Mouse (Mus musculus) lung, adult 18-20 months (tissue): ENCODE results near the gene Mymx.

Source experiments
- DNase-seq, 2 experiments: peaks; one replicate each; pipeline ENCODE4 v3.0.0; 2022; ENCODE audit warnings: mixed read lengths in 2 of 2

The Mymx gene

DNA sequence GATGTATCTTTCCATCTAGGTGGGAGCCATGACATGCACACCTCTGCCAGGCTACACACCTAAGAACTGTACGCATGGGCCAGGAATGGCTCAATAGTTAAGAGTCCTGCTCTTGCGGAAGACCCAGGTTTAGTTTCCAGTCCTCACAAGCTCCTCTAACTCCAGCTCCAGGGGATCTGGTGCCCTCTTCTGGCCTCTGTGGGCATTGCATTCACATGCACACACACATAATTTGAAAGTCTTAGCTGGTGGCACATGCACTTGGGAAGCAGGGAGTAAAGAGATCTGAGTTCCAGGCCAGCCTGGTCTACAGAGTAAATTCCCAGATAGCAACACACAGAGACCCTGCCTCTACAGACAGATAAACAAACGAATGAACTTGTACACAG is 15.5 kb downstream of the Mymx start:
- no peak for DNase-seq

- DNase-seq = no peak
Observed at GRCm38 (mm10) chr17:45585725-45586448, 16.0 kb downstream of the Mymx start.

DNA sequence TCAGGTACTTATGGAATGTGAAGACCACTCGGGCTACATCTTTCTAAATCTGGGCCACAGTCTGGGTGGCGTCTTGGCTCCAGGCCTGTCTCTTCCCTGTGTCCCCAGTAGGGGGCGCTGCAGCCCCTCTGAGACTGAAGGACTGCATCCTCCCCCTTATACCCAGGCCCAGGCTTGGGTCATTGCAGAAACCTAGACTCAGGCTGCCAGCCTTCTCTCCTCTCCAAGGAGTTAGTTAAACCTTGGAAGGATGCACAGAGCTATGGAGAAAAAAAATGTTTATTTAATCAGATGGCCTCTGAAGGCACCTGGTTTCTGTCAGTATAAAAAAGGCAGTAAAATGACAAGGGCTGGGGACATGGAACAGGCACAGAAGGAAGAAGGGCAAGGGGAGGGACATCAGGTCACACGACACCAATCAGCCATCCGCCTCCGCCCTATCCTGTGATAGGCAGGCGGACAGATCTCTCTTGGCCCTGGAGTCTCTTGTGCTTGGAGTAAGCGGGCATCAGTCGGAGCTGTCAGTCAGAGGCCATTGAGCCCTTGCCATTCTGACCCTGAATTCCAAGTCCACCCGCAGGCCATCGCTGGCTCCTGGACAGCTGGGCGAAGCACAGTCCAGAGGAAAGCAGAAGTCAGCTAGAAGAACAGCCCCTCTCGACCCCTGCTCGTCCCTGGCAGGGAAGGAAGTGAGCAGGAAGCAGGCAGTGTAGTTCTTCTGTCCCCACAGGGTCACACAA is 16.8 kb downstream of the Mymx start:
- peak; percentile 74 to 75 for DNase-seq

- DNase-seq = peak; percentile 87 to 91
Observed at GRCm38 (mm10) chr17:45584096-45584896, 17.6 kb downstream of the Mymx start.

- DNase-seq = no peak
Observed at GRCm38 (mm10) chr17:45582715-45583355, 19.1 kb downstream of the Mymx start.

GRCm38 (mm10) chr17:45582188-45582587 is 19.7 kb downstream of the Mymx start:
- no peak for DNase-seq

DNA sequence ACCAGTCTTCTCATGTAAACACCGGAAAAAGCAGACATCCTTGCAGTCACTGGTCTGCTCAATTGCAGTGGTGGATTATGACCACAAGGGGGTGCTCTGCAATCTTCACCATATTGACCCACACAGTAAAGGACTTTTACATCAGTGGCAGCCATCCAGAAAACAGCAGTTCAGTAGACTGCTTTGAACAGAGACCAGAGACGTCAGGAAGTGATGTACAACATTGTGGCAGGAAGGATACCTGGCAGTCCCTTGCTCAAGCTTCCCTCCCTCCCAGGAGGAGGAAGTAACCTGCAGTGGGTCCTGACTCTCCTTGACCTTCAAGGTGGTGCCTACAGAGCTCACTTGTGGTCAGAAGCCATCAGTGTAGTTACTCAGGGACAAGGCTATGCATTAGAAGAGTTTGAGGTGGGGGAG is 20.3 kb downstream of the Mymx start:
- DNase-seq = peak; percentile 63 to 76

GRCm38 (mm10) chr17:45580958-45581477 is 20.9 kb downstream of the Mymx start:
- DNase-seq = peak; percentile 59 to 72

GRCm38 (mm10) chr17:45579554-45579953 is 22.3 kb downstream of the Mymx start:
- DNase-seq = no peak

DNA sequence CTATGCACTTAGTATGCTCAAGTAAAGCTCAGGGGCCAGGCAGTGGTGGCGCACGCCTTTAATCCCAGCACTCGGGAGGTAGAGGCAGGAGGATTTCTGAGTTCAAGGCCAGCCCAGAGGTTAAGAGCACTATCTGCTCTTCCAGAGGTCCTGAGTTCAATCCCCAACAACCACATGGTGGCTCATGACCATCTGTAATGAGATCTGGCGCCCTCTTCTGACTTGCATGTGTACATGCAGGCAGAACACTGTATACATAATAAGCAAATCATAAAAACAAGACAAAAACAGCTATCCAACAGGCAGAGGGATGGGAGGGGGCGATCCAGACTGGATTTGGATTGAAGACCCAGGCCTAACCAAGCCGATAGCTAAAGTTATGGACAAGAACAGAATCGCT is 23.1 kb downstream of the Mymx start:
- no peak for DNase-seq

DNA sequence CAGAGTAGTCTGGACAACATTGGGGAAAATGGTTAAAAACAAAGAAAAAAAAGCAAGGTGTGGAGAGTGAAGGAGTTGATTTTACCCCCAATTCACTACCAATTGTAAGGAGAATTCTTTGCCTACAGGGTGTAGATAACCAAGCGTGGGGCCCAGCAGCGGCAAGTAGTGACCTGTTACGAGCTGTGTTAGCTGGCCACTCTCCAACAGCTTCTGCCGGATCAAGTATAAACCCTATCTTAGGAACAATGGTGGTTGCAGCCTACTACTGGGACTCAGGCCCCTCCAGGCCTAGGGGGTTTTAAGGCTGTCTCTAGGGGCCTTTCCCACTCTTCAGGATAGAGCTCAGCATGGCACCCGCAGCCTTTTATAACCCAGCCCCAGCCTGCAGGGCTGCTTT is 23.7 kb downstream of the Mymx start:
- DNase-seq = no peak

DNA sequence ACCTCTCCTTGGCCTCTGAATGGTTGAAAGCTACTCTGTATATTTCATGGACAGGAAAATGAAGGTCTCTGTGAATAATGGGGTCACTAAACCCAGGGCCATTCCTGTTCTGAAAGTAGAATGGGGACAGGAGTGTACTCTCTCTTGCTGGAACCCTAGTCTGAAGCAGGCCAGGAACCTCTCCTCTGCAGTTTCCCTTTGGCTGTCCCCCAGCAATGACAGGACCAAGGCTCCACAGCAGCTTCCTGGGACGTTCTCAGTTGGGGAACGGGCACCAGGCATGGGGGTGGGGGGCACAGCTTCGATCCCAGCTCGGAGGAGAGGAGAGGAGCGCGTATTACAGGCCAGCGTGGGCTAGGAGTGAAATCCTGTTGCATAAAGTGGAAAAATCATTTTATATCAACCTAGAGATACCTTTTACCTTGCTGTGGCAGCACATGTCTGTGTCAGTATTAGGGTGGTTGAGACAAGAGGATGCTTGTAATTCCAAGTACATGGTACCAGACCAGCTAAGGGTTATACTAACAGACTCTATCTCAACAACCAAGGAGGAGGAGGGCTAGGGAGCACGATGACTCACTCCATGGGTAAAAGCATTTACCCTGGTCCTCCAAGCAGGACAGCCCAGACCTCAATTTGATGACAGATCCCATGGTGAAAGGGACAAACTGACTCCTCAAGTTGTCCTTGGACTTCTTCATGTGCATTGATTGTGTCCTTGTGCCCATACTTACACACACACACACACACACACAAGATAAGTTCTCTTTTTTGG is 26.6 kb downstream of the Mymx start:
- no peak for DNase-seq

DNA sequence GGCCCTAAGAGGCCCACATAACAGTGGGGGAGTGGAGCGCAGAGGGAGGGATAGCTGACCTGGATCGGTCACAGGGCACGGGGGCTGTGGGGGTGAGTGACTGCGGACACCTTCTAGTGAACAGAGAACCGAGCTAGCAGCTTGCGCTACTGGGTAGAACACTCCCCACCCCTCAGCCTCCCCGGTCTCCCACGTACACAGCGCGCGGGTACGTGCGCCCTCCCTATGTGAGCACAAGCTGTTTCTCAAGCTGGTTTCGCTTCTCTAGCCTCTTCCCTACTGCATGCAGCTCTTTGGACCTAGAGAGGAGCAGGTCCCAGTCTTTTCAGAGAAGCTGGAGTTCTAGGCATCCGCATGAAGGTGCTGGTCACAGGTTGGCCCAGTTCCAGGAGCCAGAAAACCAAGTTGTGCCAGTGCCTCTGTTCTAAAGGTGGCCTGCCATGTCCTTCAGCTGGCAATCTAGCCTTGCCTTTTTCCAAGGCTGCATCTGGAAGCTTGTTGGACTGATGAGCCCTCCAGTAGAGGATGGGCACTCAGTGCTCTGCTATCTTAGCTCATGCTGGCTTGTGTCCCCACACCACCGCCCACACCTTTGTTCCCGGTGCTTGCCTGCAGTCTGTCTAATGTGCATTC is 27.7 kb downstream of the Mymx start:
- DNase-seq = peak; percentile 78 to 79

DNA sequence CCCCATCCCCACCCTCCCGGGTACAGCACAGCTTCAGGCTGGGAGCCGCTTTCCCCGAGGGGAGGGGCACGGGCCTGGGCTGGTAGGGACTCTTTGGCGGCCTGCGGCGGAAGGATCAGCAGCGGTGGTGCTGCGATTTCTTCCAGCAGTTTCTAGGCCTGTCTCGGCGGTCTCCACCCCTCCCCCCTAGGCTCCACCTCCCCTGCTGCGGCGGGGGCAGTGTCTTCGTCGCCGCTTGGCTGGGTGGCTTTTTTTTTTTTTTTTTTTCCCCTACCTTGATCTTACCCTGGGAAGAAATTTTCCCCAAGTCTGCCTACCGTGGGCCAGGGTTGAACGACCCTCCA is 28.1 kb downstream of the Mymx start:
- DNase-seq = peak; percentile 98 to 99

GRCm38 (mm10) chr17:45573087-45573779 is 28.7 kb downstream of the Mymx start, which contains the start of gene Hsp90ab1:
Gene Hsp90ab1 (minus strand): TSS chr17:45573271.
- peak; percentile 99 for DNase-seq

DNA sequence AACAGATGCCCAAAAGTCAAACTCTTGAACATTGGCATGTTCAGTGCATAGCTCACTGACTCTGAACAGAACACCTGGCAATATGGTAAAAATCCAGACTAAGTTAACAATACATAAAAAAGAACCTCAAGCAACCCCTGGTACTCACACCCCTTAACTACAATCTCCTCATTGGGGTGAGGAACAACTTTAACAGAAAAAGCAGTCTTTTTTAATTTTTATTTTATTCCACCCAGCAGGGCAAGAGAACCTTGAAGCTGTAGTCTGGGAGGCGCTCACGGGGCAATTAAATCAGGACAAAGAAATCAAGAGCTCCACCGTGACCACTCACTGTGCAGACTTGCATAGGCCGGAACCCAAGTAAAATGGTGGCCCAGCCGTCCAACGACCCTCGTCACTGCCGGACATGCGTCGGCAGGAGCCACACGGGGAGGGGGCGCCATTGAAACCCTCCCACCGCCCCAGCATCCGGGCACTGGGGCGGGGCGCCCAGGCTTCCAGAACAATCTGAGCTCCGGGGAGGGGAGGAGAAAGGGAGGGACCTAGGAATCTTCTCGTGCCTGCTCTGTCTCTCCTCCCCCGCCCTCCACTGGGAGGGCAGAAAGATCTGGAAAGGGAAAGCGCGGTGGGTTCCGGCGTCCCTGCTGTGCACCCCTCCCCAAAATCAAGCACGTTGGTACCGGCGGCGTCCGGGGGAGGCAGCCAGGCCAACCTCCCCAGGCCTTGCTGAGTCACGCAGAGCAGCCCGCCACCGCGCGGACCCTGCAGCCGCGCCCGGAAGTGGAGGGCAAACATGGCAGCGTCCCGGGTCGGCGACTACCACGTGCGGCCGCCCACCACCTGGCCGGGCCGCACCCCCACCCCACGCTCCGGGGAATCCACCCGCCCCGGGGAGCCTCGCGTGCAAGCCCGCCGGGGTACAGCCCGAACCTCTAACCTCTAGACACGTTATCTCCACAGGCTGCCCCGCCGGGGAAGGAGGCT is 29.5 kb downstream of the Mymx start:
- peak; percentile 83 to 88 for DNase-seq

DNA sequence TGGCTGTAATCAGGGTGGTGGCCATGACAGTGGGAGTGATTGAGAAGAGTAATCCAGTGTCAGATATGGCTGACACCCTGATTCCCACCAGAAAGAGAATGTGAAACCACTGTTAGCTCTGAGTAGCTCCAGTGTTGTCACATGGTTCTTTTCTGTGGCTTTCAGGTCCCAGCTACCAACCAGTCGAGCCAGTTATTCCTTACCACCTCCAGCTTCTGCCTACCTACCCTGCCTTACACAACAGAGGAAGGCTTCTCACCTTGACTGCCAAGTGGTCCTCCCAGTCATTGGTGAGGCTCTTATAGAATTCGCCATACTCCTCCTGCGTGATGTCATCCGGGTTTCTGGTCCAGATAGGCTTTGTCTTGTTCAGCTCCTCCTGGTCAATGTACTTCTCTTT is 31.9 kb downstream of the Mymx start:
- DNase-seq = no peak

- no peak for DNase-seq
Observed at GRCm38 (mm10) chr17:45568990-45569389, 32.9 kb downstream of the Mymx start.

DNA sequence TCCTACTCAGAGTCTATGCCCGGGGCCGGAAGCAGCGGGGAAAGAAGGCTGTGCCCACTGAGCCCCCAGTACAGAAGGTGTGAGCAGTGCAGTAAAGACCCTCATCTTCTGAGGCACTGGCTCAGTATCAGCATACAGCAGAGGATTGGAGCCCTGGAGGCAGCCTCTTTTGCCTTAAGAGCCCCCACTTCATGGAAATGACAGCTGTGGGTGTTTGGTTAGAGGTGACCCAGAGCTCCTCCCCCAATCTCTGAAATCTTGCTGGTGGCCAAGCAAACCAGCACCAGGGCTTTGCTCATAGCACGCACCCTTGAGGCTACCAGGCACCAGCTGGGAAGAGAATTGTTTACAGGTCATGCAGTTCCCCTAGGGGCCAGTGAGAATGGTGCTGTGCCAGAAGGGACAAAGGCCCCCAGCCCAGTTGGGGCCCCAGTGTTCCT is 34.7 kb downstream of the Mymx start:
- DNase-seq = no peak
